Mouse (Mus musculus): ENCODE measurements around the gene Lefty2. TPM values are rescaled to one million over a fixed set of nuclear protein-coding genes. Genes with fewer than 3 reads are reported as not detected.

Gene Lefty2
- polyA plus RNA-seq (2012; rRNA removed; ENCODE audit: low replicate concordance): 0.95 TPM in 1 of 2 replicates, not detected in the other

DNA sequence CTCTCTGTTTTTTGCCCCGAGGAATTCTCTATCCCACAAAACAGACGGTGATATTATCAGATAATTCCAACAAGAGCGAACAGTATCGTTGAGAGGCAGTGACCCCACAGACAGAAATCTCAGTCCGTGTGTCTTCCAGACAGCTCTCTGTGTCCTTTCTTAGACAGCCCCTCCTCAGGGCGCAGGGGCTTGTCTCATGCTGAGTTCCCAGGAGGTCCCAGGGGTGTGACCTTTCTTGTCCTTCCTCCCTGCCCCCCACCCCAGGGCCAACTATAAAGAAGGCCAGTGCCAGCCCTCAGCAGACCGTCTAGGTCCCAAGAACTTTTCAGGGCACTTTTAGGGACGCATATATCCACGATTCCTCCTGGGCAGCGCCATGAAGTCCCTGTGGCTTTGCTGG, at the start of gene Lefty2:
Gene Lefty2, plus strand, starts transcription at position 301 of the 400 bp plus-strand sequence.

DNA sequence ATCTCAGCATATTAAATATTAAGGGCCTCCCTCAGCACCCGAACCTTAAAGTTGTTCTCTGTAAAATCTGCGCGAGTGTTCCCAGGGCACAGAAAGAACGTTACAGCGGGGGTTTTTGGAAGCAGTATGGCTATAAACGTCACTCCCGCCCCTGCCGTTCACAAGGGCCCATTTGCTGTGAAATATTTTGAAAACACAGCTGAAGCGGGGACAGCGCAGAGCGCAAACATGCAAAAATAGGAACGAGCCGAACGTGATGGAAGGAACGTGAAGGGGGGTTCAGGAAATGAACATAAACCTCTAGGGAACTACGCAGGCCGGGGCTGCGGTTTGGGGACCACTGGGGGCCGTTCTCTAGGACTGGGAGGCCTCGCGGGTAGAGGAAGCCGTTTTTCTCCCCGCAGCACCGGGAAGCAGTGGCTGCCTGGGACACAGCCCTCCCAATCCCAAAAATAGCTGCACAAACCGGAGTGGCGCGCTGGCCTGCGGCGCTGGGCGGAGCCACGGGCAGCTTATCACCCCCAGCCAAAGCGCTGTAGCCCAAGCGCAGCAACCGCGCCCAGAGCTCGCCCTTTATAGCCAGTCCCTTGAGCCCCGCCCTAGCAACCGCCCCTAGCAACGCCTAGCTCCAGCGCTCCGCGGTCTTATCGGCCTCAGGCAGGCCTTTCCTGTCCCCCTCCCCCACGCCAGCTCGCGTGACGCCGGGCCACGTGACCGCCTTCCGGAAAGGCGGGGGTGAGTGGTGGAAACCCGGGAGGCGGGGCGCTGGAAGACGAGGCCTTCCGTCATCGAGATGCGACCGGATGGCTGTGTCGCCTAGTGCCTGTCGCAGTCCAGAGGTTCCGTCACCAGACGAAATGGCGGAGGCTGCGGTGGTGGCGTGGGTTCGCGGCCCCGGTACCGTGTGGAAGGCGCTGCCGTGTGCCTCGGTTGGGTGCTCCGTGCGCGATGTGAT, 42.3 kb upstream of the Lefty2 start, which contains the start of gene Sde2:
Gene Sde2, plus strand, starts transcription at position 812 of the 955 bp plus-strand sequence.

DNA sequence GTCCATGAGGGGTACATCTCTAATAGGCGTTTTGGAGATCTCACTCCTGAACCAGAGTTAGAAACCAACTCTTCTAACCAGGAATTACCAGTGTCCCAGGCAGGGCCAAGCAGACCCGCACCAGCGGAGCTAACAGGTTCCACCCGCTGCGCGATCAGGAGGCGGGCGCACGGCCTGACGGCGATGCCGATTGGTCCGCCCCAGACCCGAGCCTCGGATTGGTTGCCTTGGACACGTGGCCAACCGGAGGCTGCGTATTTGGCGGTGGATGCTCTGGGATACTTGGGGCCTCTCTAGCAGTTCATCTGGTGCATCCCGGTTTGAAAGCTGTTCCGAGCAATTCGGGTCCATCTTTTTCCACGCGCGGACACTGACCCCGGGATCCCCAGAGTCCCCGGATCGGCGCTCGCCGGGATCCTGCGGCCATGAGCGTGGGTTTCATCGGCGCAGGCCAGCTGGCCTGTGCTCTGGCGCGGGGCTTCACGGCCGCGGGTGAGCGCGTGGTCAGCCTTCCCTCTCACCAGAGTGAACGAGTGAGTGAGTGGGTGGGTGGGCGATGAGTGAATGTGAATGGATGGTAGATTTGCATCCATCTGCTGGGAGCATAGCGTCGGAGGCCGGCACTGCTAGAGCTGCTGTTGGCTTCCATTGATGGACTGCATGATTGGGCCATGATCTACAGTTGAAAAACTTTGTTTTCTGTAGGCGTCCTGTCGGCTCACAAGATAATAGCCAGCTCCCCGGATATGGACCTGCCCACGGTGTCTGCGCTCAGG, 11.3 kb downstream of the Lefty2 start, which contains the start of gene Pycr2:
Gene Pycr2, plus strand, starts transcription at position 255 of the 776 bp plus-strand sequence.

DNA sequence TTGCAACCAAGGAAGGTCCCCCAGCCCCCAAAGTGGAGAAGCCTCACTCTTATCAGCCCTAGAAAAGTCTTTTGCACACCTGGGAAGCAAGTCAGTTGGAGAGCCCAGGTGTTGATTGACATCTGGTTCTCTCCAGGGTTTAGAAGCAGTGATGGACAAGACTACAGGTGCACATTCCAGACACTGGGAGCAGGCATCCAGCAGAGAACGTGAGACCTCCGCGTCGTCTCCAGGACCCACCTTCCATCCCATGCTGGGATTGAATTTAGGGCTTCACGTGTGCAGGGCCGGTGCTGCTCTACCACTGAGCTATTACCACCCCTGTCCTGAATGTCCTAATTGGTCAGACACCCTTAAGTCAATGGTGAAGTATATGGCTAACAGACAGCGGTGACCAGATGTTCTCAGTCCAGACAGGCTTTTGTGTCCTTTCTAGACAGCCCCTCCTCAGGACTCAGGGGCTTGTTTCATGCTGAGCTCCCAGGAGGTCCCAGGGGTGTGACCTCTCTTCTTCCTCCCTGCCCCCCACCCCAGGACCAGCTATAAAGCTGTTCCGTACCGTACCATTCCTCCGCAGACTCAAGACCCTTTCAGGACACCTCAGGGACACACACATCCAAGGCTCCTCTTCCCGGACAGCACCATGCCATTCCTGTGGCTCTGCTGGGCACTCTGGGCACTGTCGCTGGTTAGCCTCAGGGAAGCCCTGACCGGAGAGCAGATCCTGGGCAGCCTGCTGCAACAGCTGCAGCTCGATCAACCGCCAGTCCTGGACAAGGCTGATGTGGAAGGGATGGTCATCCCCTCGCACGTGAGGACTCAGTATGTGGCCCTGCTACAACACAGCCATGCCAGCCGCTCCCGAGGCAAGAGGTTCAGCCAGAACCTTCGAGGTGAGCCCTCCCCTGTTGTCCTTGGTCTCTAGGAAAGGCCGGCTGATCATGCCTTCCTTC, 41.8 kb downstream of the Lefty2 start, which contains the start of gene Lefty1:
Gene Lefty1, plus strand, starts transcription at position 556 of the 953 bp plus-strand sequence.

DNA sequence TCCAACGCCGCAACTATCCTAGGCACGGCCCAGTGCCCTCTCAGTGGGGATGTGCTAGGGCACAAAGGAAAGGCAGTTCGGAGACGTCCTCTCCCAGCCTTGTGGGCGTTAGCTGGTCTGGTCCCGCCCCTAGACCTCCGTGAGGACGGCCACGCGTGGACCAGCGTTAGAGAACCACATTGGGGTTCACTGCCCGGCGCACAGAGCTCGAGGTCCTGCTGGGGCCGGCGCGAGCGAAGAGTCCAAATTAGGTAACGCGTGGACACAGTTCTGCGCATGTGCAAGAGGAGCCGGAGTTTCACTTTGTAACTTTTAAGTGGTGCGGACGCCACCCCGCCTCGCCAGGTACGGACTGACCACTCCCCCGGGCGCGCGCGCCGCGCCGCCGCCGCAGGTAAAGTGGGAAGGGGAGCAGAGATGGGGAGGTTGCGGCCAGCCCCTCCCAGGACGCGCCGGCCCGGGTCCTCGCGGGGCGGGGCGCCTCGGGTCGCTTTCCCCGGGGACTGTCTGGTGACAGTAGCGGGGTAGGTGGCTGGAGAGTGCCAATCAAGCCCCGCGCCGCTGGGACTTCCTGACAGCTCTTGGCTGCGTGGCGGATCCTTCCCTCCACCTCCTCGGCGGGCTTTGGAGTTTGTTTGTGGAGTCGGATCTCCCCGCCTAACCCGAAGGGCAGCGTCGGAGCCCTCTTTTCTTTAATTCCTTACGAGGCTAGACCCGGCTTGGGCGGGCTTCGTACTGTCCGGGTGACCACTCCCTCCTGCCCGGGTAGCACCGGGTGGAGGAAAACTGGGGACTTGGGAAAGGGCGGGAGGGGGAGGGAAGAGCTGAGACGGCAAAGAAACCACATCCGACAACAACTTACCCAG, 49.5 kb downstream of the Lefty2 start, which contains the start of gene Tmem63a:
Gene Tmem63a, plus strand, starts transcription at position 179 of the 866 bp plus-strand sequence.

Other genes starting within 250 kb of the Lefty2 start
- not detected in 2 replicates for gene Mixl1, start 196.1 kb upstream of the Lefty2 start, polyA plus RNA-seq (2012; rRNA removed; ENCODE audit: low replicate concordance)
- 11.8 and 16.8 TPM in 2 replicates for gene Acbd3, start 167.1 kb upstream of the Lefty2 start, polyA plus RNA-seq (2012; rRNA removed; ENCODE audit: low replicate concordance)
- gene H3f3a, start 79.2 kb upstream of the Lefty2 start, polyA plus RNA-seq (2012; rRNA removed; ENCODE audit: low replicate concordance): 375 and 439 TPM in 2 replicates
- 6.2 and 14.2 TPM in 2 replicates for gene Sde2, start 42.0 kb upstream of the Lefty2 start, polyA plus RNA-seq (2012; rRNA removed; ENCODE audit: low replicate concordance)
- 39.5 and 61.7 TPM in 2 replicates for gene Pycr2, start 11.2 kb downstream of the Lefty2 start, polyA plus RNA-seq (2012; rRNA removed; ENCODE audit: low replicate concordance)
- gene Lefty1, start 41.9 kb downstream of the Lefty2 start, polyA plus RNA-seq (2012; rRNA removed; ENCODE audit: low replicate concordance): 9.2 and 18.1 TPM in 2 replicates
- gene Tmem63a, start 49.2 kb downstream of the Lefty2 start, polyA plus RNA-seq (2012; rRNA removed; ENCODE audit: low replicate concordance): 52.2 and 76.8 TPM in 2 replicates
- gene Ephx1, start 127.8 kb downstream of the Lefty2 start, polyA plus RNA-seq (2012; rRNA removed; ENCODE audit: low replicate concordance): 59.2 and 92.1 TPM in 2 replicates
- gene 9130409I23Rik, start 158.1 kb downstream of the Lefty2 start, polyA plus RNA-seq (2012; rRNA removed; ENCODE audit: low replicate concordance): 0.05 TPM in 1 of 2 replicates, not detected in the other